22 mouse cellular contexts compared by ENCODE assay signal in the genomic region with DNA sequence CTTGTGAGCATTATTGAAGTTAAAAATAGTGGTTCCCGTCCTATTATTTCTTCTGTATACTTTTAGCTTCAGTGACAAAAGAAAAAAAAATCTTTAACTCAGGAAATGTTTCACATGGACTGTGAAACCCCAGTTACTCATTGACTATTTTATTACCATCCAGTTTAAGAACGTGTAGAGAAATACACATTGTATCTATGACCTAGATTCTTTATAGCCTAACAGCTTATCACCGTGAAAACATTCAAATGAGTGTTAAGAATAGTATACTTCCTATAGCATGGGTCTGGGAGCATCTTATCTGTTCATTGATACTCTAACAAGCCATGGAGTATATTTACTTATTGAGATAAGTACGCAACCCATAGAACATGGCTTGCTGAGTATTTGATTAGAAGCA. TPM values are rescaled to one million over a fixed set of nuclear protein-coding genes. Genes with fewer than 3 reads are reported as not detected.
DNase-seq lines count a peak whose midpoint lies in the region; ATAC-seq and TF ChIP-seq lines count a peak whose summit lies in the region.
"Had no signal": no experiment of that assay in that cellular context is flagged by ENCODE, and none has a peak within 500 bp of the region (broad histone marks: within the 10 kb centered on the region; RNA-seq: fewer than 3 reads in every experiment).

No protein-coding gene starts in this region.

- ATAC-seq in stomach, embryonic 15.5 days (ENCODE audit: insufficient read depth, low FRiP score, low read depth): peak; percentile 71
- no peak for ATAC-seq in stomach, postnatal 0 days (ENCODE audit: low FRiP score, low TSS enrichment)
- ATAC-seq in intestine, postnatal 0 days: peak; percentile 93
- ATAC-seq in granulocyte monocyte progenitor cell, adult 5-6 weeks (replicated peaks; ENCODE audit: poor library complexity, severe bottlenecking): no peak
- ATAC-seq: forebrain, embryonic 15.5 days had no signal

- no peaks in the 10 kb centered on the region for H3K4me1 ChIP-seq in stomach, embryonic 15.5 days
- no peaks in the 10 kb centered on the region for H3K4me1 ChIP-seq in stomach, postnatal 0 days (replicated peaks; ENCODE audit: control insufficient read depth, insufficient read depth)
- H3K4me1 ChIP-seq in intestine, postnatal 0 days (replicated peaks; ENCODE audit: control insufficient read depth, insufficient read depth, low read length): no peaks in the 10 kb centered on the region
- H3K4me1 ChIP-seq: embryonic facial prominence, embryonic 12.5 days; forebrain, embryonic 15.5 days; heart, embryonic 10.5 days; hindbrain, embryonic 12.5 days had no signal

- H3K27ac ChIP-seq in stomach, embryonic 15.5 days: no peak overlapping the region
- H3K27ac ChIP-seq in stomach, postnatal 0 days (replicated peaks): no peak overlapping the region
- H3K27ac ChIP-seq in intestine, postnatal 0 days (ENCODE audit: low read depth, low read length): no peak overlapping the region
- H3K27ac ChIP-seq: embryonic facial prominence, embryonic 12.5 days; forebrain, embryonic 15.5 days; heart, embryonic 10.5 days; hindbrain, embryonic 12.5 days had no signal

- no peak overlapping the region for H3K9ac ChIP-seq in stomach, embryonic 15.5 days
- no peak overlapping the region for H3K9ac ChIP-seq in stomach, postnatal 0 days (ENCODE audit: low read length)
- H3K9ac ChIP-seq in intestine, postnatal 0 days (ENCODE audit: low read depth, low read length): no peak overlapping the region
- H3K9ac ChIP-seq: embryonic facial prominence, embryonic 12.5 days; forebrain, embryonic 15.5 days; hindbrain, embryonic 12.5 days had no signal

- H3K36me3 ChIP-seq in stomach, embryonic 15.5 days: no peaks in the 10 kb centered on the region
- no peaks in the 10 kb centered on the region for H3K36me3 ChIP-seq in stomach, postnatal 0 days (ENCODE audit: control insufficient read depth, insufficient read depth, low read length)
- H3K36me3 ChIP-seq in intestine, postnatal 0 days (ENCODE audit: control insufficient read depth, insufficient read depth): no peaks in the 10 kb centered on the region
- H3K36me3 ChIP-seq: embryonic facial prominence, embryonic 12.5 days; forebrain, embryonic 15.5 days; heart, embryonic 10.5 days; hindbrain, embryonic 12.5 days had no signal

- H3K4me3 ChIP-seq in stomach, embryonic 15.5 days (replicated peaks): no peak overlapping the region
- no peak overlapping the region for H3K4me3 ChIP-seq in stomach, postnatal 0 days (ENCODE audit: low read depth, low read length)
- no peak overlapping the region for H3K4me3 ChIP-seq in intestine, postnatal 0 days (ENCODE audit: low read depth, low read length)
- H3K4me3 ChIP-seq: embryonic facial prominence, embryonic 12.5 days; forebrain, embryonic 15.5 days; heart, embryonic 10.5 days; hindbrain, embryonic 12.5 days had no signal

- H3K27me3 ChIP-seq in stomach, embryonic 15.5 days (replicated peaks): no peaks in the 10 kb centered on the region
- H3K27me3 ChIP-seq in stomach, postnatal 0 days (ENCODE audit: control insufficient read depth, insufficient read depth, low read length): no peaks in the 10 kb centered on the region
- H3K27me3 ChIP-seq in intestine, postnatal 0 days (replicated peaks; ENCODE audit: control insufficient read depth, insufficient read depth, low read length): no peaks in the 10 kb centered on the region
- H3K27me3 ChIP-seq: embryonic facial prominence, embryonic 12.5 days; forebrain, embryonic 15.5 days; hindbrain, embryonic 12.5 days had no signal

- no peak overlapping the region for H3K4me2 ChIP-seq in stomach, embryonic 15.5 days
- H3K4me2 ChIP-seq in stomach, postnatal 0 days (replicated peaks; ENCODE audit: low read depth): no peak overlapping the region
- no peak overlapping the region for H3K4me2 ChIP-seq in intestine, postnatal 0 days (replicated peaks; ENCODE audit: low read depth)
- H3K4me2 ChIP-seq: embryonic facial prominence, embryonic 12.5 days; forebrain, embryonic 15.5 days; hindbrain, embryonic 12.5 days had no signal

- H3K9me3 ChIP-seq in stomach, embryonic 15.5 days: no peaks in the 10 kb centered on the region
- no peaks in the 10 kb centered on the region for H3K9me3 ChIP-seq in stomach, postnatal 0 days (ENCODE audit: control insufficient read depth, low read length)
- H3K9me3 ChIP-seq in intestine, postnatal 0 days (ENCODE audit: control insufficient read depth): no peaks in the 10 kb centered on the region
- H3K9me3 ChIP-seq: embryonic facial prominence, embryonic 12.5 days; forebrain, embryonic 15.5 days; heart, embryonic 10.5 days; hindbrain, embryonic 12.5 days had no signal

- no peak for TF ChIP-seq CTCF in stomach, postnatal 0 days (IDR thresholded peaks at IDR 0.05; ENCODE audit: low read depth)
- no peak for TF ChIP-seq CTCF in intestine, postnatal 0 days (IDR thresholded peaks at IDR 0.05; ENCODE audit: low read depth)

- DNase-seq in kidney, adult 9 months: peak; percentile 39
- DNase-seq in kidney, postnatal 4 days: no peak
- no peak for DNase-seq in stomach, postnatal 0 days (ENCODE audit: low spot score)
- no peak for DNase-seq in thymus, postnatal 14 days
- DNase-seq: cerebellum, adult 11 months; cerebellum, adult 9-10 months; cerebellum, postnatal 25 days; gastrocnemius, postnatal 36 days; heart, adult 18-20 months; heart, postnatal 10 days; heart, postnatal 4 days had no signal

- no peak for TF ChIP-seq EP300 in stomach, postnatal 0 days (optimal IDR thresholded peaks at IDR 0.05)

- WGBS in stomach, embryonic 15.5 days: 55% methylated on average over 4 of the region's 4 CpGs
- WGBS in stomach, postnatal 0 days: 50% methylated on average over 4 of the region's 4 CpGs
- WGBS in intestine, postnatal 0 days: 37% methylated on average over 4 of the region's 4 CpGs

RNA-seq across cellular contexts. Expression of a gene that starts 13.3 kb away (rescaled TPM):
- polyA plus RNA-seq in stomach, embryonic 15.5 days (2015; fragmentation: Nextera tagmentation; extraction: Ambion mirVana): 9.4 and 13.7 TPM in 2 replicates
- polyA plus RNA-seq in stomach, postnatal 0 days (2015; fragmentation: Nextera tagmentation; extraction: Ambion mirVana): 0.24 and 0.27 TPM in 2 replicates
- 29.2 and 29.3 TPM in 2 replicates for polyA plus RNA-seq in intestine, postnatal 0 days (2015; fragmentation: Nextera tagmentation; extraction: Ambion mirVana)
- 1.7 and 6.1 TPM in 2 replicates for total RNA-seq in granulocyte monocyte progenitor cell, adult 5-6 weeks (2014; fragmentation: Nextera tagmentation)
- total RNA-seq in granulocyte monocyte progenitor cell, adult 5-6 weeks (2017): 1.4 and 1.5 TPM in 2 replicates
- polyA plus RNA-seq: C2C12; forebrain, embryonic 11.5 days; forebrain, embryonic 15.5 days had no signal

RNA-seq across cellular contexts. Expression of a gene that starts 52.0 kb away (rescaled TPM):
- polyA plus RNA-seq in stomach, embryonic 15.5 days (2015; fragmentation: Nextera tagmentation; extraction: Ambion mirVana): 0.13 and 0.18 TPM in 2 replicates
- 0.11 TPM in 1 of 2 replicates, not detected in the other for polyA plus RNA-seq in stomach, postnatal 0 days (2015; fragmentation: Nextera tagmentation; extraction: Ambion mirVana)
- polyA plus RNA-seq in intestine, postnatal 0 days (2015; fragmentation: Nextera tagmentation; extraction: Ambion mirVana): not detected in 2 replicates
- not detected in 2 replicates for total RNA-seq in granulocyte monocyte progenitor cell, adult 5-6 weeks (2014; fragmentation: Nextera tagmentation)
- 0.52 TPM in 1 of 2 replicates, not detected in the other for total RNA-seq in granulocyte monocyte progenitor cell, adult 5-6 weeks (2017)
- total RNA-seq: adrenal gland, postnatal 36 days had no signal
- polyA plus RNA-seq: adrenal gland, adult 2 months; forebrain, embryonic 11.5 days; forebrain, embryonic 15.5 days; hindbrain, embryonic 12.5 days had no signal

Comparison
In these comparisons a context has a peak if more than half of its experiments do, and no peak if none do; other contexts are left out.
1. ATAC-seq: peak in stomach, embryonic 15.5 days (single experiment) and intestine, postnatal 0 days (single experiment); none in stomach, postnatal 0 days (single experiment) and granulocyte monocyte progenitor cell, adult 5-6 weeks (single experiment).